Mouse (Mus musculus) retina, embryonic 14.5 days (tissue): ENCODE measurements around the gene Olfr455.

Experiments
- DNase-seq: peaks from one replicate; pipeline ENCODE4 v3.0.0-alpha.2; 2015; ENCODE audit warnings: low spot score

The Olfr455 gene

DNA sequence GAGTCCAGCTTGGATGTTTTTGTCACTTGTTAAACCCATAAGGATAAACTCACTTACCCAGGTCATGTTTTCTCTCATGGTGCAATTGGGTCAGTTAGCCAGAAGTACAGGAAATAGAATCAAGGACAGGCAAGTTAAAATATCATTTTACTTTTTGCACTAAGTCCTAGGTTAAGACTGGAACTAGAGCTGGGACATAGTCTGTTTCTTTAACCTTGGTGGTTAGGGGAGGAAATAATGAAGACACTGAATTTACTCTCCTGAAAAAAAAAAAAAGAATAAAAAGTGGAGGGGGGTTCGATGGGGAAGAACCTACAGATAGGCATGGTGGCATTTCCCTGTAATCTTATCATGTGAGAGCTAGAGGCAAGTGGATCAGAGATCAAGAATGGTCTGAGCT lies 60.3 kb downstream of the Olfr455 start, which contains the start of gene Olfr456:
Olfr456 (minus strand) TSS at position 101 of the 400 bp plus-strand sequence.
- no peak for DNase-seq
